Mouse (Mus musculus): ENCODE data around the gene Rxfp2.
A peak's percentile ranks its signal among the peaks of the same experiment; 100 is the strongest.

Gene Rxfp2

DNA sequence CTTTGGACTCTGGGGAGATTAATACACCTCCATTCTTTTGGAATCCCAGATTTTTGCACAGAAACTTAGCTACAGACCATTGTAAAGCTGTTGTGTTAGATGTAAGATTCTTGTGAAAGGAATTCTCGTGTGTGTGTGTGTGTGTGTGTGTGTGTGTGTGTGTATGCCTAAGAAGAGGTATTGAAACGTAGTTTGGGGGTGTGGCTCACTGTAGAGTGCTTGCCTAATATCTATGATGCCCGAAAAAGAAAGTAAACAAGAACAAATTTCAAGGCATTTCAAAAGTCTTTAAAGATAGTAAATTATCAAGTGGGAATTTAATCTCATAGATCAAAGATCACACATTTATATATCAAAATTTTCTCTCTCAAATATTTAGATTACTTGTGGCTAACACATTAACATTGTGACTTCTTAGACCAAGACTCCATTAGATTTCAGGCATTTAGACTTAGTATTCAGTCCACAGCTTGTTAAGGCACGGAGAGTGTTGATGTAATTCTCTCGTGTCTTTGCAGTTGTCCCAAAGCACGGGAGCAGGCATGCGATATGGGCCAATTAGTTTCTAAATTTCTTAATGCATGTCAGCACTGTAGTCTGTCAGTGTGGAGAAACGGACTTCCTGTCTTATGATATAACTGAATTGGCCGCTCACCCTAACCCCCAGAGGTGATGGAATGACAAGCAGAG, 97.9 kb downstream of the Rxfp2 start:
- DNase-seq, result no peak

DNA sequence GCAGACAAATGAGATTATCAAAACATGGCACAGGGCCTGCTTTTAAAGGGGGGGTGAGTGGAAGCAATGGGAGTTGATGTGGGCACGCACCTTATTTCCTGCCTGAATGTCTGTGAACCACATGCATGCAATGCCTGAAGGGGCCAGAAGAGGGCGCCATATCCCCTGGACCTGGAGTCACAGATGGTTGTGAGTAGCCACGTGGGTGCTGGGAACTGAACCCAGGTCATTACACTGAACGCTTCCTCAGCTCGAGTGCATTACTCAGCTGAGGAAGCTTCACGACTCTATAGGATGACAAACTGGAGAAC, 98.4 kb downstream of the Rxfp2 start:
- peak in 1 of 2 experiments; percentile 7 for DNase-seq

DNA sequence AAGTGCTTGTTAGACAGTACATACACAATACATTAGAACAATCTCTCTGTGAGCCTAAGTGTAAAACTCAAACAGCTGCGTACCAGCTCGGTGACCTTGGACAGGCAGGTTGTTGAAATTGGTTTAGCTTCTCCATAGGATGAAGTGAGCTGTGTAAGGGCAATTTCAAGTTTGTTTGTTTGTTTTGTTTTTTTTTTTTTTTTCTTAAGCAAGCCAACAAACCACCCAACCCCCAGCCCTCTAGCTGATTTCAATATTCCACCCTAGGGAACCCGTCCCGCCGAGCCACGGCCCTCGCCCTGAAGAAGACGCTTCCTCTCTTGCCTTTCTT, 99.6 kb downstream of the Rxfp2 start:
- DNase-seq, result no peak

DNA sequence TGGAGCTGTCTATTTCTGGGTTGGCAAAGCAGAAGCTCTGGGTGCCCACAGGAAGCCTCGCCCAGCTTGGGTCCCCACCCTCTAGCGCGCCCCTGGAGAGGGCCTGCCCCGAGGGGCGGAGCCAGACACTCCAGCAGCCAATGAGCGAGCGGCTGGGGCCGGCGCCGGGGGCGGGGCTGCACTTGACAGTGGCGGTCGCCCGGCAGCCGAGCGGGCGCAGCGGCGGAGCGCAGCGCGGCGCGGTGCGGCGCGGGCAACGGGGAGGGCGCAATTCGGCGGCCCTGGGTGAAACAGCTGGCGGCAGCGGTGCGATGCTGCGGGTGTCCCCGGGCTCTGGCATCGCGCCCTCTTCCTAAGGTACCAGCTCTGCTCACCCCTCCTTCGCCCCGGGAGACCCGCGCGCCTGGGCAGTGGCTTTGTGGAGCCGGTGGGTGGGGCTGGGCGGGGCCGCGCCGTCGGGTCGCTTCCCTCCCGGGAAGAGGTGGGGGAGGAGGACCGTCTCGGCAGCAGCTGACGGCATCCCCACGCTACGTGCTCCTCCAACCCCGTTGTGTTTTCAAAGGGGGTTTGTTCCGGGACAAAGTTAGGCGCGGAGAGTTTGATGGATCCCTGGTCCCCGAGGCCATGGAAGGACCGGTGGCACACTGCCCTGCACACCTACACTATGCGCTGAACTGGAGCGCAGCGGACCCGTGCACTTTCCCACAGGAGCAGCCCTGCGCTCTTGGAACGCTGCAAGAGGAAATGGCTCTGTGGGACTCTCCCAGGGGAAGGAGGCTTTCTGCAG, 100.2 kb downstream of the Rxfp2 start, which contains the start of gene Fry:
Fry (plus strand) TSS at position 191 of the 787 bp plus-strand sequence.
- DNase-seq, result peak; percentile 88 to 94

DNA sequence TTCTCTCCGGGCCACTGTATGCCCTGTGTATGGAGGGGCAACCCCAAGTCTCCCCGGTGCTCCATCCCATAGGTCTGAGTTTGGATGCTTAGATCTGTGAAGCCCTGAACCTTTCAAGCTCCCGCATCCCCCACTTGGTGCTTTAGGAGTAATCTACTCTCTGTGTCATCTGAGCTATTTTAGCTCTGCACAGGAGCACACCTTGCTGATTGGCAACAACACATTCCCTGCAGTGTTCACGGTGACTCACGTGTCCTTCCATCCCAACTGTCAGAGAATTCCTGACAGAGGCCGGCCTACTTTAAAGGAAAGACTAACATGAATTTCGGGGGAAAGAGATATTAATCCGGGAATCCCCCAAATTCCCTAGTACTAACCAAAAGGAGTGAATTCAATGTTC, 102.2 kb downstream of the Rxfp2 start:
- DNase-seq, result no peak

DNA sequence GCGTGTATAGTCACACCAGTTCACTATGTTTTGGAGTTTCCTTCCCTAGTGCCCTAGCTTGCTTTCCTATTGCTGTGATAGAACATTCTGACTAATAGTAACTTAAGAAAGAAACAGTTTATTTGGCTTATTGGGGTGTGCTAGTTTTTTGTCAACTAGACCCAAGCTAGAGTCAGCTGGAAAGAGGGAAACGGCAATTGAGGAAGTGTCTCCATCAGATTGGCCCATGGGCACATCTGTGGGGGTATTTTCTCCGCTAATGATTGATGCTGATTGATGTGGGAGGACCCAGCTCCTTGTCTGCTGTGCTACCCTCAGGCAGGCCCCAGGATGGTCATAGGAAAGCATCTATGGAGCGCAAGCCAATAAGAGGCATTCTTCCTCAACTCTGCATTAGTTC, 103.6 kb downstream of the Rxfp2 start:
- DNase-seq, result no peak

DNA sequence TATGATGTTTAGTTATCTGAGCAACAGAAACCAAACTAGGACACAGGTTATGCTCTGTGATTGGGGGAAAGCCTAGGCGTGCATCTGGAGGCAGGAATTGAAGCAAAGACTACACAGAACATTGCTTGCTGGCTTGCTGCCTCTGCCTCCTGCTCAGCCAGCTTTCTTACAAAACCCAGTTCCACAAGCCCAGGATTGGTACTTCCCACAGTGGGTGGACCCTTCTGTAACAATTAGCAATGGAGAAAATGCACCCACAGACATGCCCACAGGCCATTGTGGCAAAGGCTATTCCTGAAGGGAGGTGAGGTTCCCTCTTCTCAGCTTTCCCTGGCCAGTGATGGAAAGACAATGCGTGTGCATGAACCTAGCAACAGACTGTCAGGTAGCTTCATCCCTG, 104.1 kb downstream of the Rxfp2 start:
- no peak for DNase-seq

DNA sequence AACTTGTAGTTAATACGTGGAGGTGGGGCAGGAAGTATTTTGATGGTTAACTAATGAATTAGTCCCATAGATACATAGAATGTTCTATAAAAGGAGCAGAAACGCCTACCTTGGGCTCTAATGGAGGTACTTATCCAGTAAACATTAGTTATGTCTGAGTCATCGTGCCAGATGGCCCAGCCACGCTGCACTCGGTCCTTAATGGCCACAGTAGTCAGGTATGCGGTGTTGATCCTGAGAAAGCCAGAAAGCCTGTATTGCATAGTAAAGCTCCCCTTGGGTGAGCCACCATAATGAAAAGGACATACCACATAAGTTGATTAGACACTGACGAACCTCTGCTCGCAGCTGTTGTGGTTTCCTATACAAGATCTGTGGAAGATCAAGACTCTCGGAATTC, 107.4 kb downstream of the Rxfp2 start:
- DNase-seq, result no peak

DNA sequence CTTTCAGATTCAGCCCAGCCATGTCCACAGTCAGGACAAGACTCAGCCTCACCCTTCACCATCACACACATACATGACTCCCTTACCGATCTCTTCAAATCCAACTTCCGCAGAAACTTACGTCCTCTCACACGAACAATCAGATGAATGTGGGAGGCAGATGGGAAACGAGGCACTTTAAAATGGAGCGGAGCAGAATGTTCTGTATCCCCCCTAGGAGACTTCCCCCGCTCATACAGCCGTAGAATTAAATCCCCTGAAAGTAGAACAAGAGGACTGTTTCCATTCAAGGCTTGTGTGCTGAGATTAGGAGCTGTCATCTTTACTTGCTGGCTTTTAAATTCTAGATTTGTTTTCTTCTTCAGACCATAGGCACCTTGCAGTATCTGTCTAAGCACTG, 110.0 kb downstream of the Rxfp2 start:
- no peak for DNase-seq

DNA sequence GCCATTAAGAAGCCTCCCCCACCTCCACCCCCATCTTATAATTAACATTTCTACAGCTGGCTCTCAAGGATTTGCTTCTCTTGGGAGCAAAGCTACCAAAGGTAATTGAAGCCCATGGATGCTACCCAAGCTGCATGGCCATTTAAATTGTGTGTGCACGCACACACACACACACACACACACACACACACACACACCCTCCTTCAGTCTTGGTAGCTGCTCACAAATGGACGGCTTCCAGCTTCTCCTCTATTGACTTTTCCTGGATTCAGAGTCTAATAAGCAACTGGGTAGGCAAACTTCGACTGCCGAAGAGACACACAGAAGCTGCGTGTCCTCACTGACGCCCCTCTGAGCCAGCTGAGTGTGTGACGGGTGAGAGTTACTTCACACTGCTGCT, 111.7 kb downstream of the Rxfp2 start:
- DNase-seq, result no peak

DNA sequence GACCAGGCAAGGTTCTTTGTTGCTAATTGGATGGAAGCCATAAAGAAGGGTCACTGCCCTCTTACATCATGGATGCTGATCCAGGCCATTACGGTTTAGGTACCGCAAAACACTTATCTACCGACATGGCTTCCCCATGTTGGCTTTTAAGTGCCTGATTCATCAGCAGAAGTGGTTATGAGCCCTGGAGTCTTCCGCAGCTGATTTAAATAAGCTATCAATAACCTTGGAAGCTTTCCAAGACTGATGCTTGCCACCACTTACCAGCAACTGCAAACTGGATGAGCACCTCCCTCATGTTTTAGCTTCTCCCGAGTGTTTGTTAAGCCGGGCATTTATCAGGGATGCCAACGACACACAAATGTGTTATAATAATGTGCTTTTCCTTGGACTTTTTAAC, 112.7 kb downstream of the Rxfp2 start:
- no peak for DNase-seq
